Mouse (Mus musculus): ENCODE results near the gene Erbb3. TPM values are rescaled to one million over a fixed set of nuclear protein-coding genes. Genes with fewer than 3 reads are reported as not detected.

Erbb3 gene
- total RNA-seq, 4 experiments from 2014 or later: 2.5 to 5.8 (median 4.6) TPM

GRCm38 (mm10) chr10:128612433-128613153 is 23.1 kb upstream of the Erbb3 start:
- peak; percentile 43 for DNase-seq

- DNase-seq: no peak
These were observed 17.0 kb upstream of the Erbb3 start for GRCm38 (mm10) chr10:128606483-128606882.

GRCm38 (mm10) chr10:128602470-128603128 is 13.1 kb upstream of the Erbb3 start:
- DNase-seq: no peak

- no peak for DNase-seq
These were observed 12.0 kb upstream of the Erbb3 start for GRCm38 (mm10) chr10:128601499-128601898.

GRCm38 (mm10) chr10:128598476-128598875 is 9.0 kb upstream of the Erbb3 start:
- no peak for DNase-seq

GRCm38 (mm10) chr10:128592797-128593196 is 3.3 kb upstream of the Erbb3 start:
- no peak for DNase-seq

GRCm38 (mm10) chr10:128591436-128591835 is 2.0 kb upstream of the Erbb3 start:
- DNase-seq: no peak

- DNase-seq: no peak
These were observed 790 bp upstream of the Erbb3 start for GRCm38 (mm10) chr10:128590193-128590690.

GRCm38 (mm10) chr10:128588775-128589463 is 533 bp downstream of the Erbb3 start:
- DNase-seq: no peak

GRCm38 (mm10) chr10:128588136-128588535 is 1.3 kb downstream of the Erbb3 start:
- no peak for DNase-seq

- no peak for DNase-seq
These were observed 1.8 kb downstream of the Erbb3 start for GRCm38 (mm10) chr10:128587697-128588096.

- no peak for DNase-seq
These were observed 2.3 kb downstream of the Erbb3 start for GRCm38 (mm10) chr10:128587120-128587519.

GRCm38 (mm10) chr10:128586546-128586945 is 2.9 kb downstream of the Erbb3 start:
- DNase-seq: no peak

GRCm38 (mm10) chr10:128584386-128584785 is 5.1 kb downstream of the Erbb3 start:
- no peak for DNase-seq

- DNase-seq: peak; percentile 75
These were observed 5.8 kb downstream of the Erbb3 start for GRCm38 (mm10) chr10:128583644-128584043.

GRCm38 (mm10) chr10:128579731-128580130 is 9.7 kb downstream of the Erbb3 start:
- DNase-seq: no peak

- DNase-seq: no peak
These were observed 10.2 kb downstream of the Erbb3 start for GRCm38 (mm10) chr10:128579298-128579697.

- no peak for DNase-seq
These were observed 11.1 kb downstream of the Erbb3 start for GRCm38 (mm10) chr10:128578330-128578729.

- no peak for DNase-seq
These were observed 14.4 kb downstream of the Erbb3 start for GRCm38 (mm10) chr10:128575063-128575462.

GRCm38 (mm10) chr10:128565788-128566531 is 23.5 kb downstream of the Erbb3 start, which contains the start of gene Pa2g4:
TSS of gene Pa2g4 (minus strand) at chr10:128565987.
- peak; percentile 99 for DNase-seq

- DNase-seq: no peak
These were observed 24.2 kb downstream of the Erbb3 start for GRCm38 (mm10) chr10:128565206-128565787.

GRCm38 (mm10) chr10:128563544-128563943 is 25.9 kb downstream of the Erbb3 start:
- DNase-seq: no peak
